Mouse (Mus musculus): ENCODE results near the gene Rbm46. TPM values are rescaled to one million over a fixed set of nuclear protein-coding genes. Genes with fewer than 3 reads are reported as not detected.

The Rbm46 gene
- polyA plus RNA-seq (2014; fragmentation: Nextera tagmentation; extraction: Ambion mirVana), result 8.6 and 9.0 TPM in 2 replicates

DNA sequence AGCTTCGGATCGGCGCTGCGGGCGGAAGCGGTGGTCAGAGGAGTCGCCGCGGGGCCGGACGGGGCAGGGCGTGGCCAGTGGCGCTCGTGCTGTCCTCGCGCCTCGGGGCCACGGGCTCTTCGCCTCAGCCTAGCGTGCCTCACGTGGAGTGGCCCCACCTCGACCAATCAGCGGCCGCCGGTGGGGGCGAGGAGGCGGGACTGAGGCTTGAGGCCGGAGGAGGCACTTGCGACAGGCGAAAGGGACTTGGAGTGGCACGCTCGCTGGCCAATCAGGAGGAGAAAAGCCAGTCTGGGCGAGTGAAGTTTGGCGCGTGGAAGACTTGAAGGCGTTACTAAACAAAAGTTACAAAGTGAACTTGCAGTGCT, at the start of gene Rbm46:
Gene Rbm46, minus strand, starts transcription at position 112 of the 368 bp plus-strand sequence.
- H3K9ac ChIP-seq (replicated peaks; ENCODE audit: low read depth, low read length), result no peak within 1 kb of the TSS; the same call in 1 of the 2 replicates
- no peaks in the 10 kb centered on the region for H3K36me3 ChIP-seq (ENCODE audit: control insufficient read depth, insufficient read depth, low read length)
- ATAC-seq (ENCODE audit: insufficient number of reproducible peaks, insufficient read depth, low FRiP score, low read depth), result peak; percentile 92
- no peak within 1 kb of the TSS for H3K27ac ChIP-seq (ENCODE audit: low read length)
- 0 out of 2 replicates have a peak, but pooled peaks cover 3% of the 10 kb centered on the region for H3K27me3 ChIP-seq (ENCODE audit: control insufficient read depth, insufficient read depth, low read length)
- H3K4me3 ChIP-seq (ENCODE audit: low read depth, low read length), result peak within 1 kb of the TSS; percentile 38
- H3K4me2 ChIP-seq (replicated peaks; ENCODE audit: low read depth, low read length), result peak within 1 kb of the TSS; percentile 59
- no peaks in the 10 kb centered on the region for H3K4me1 ChIP-seq (ENCODE audit: control insufficient read depth, insufficient read depth, low read length)
- H3K9me3 ChIP-seq (ENCODE audit: control insufficient read depth, low read depth, low read length), result no peaks in the 10 kb centered on the region
- 16% methylated on average over 36 of the region's 36 CpGs for WGBS

GRCm38 (mm10) chr3:82915632-82916031, 39.3 kb upstream of the Rbm46 start:
- H3K4me1 ChIP-seq (ENCODE audit: control insufficient read depth, insufficient read depth, low read length), result no peaks in the 10 kb centered on the region
- no peak for ATAC-seq (ENCODE audit: insufficient number of reproducible peaks, insufficient read depth, low FRiP score, low read depth)
- no peak overlapping the region for H3K9ac ChIP-seq (replicated peaks; ENCODE audit: low read depth, low read length)
- WGBS, result 31% methylated on average over 1 of the region's 1 CpGs
- no peak overlapping the region for H3K4me3 ChIP-seq (ENCODE audit: low read depth, low read length)
- H3K9me3 ChIP-seq (ENCODE audit: control insufficient read depth, low read depth, low read length), result no peaks in the 10 kb centered on the region
- no peaks in the 10 kb centered on the region for H3K27me3 ChIP-seq (ENCODE audit: control insufficient read depth, insufficient read depth, low read length)
- no peak overlapping the region for H3K27ac ChIP-seq (ENCODE audit: low read length)
- H3K4me2 ChIP-seq (replicated peaks; ENCODE audit: low read depth, low read length), result no peak overlapping the region
- no peaks in the 10 kb centered on the region for H3K36me3 ChIP-seq (ENCODE audit: control insufficient read depth, insufficient read depth, low read length)

GRCm38 (mm10) chr3:82908671-82909070, 32.4 kb upstream of the Rbm46 start:
- Histone ChIP-seq H3K27ac (ENCODE audit: low read length) (no peak overlapping the region), H3K9ac (replicated peaks; ENCODE audit: low read depth, low read length) (no peak overlapping the region), H3K4me1 (ENCODE audit: control insufficient read depth, insufficient read depth, low read length) (no peaks in the 10 kb centered on the region), H3K27me3 (ENCODE audit: control insufficient read depth, insufficient read depth, low read length) (0 out of 2 replicates have a peak, but pooled peaks cover 3% of the 10 kb centered on the region), H3K9me3 (ENCODE audit: control insufficient read depth, low read depth, low read length) (no peaks in the 10 kb centered on the region), H3K4me2 (replicated peaks; ENCODE audit: low read depth, low read length) (no peak overlapping the region), H3K4me3 (ENCODE audit: low read depth, low read length) (no peak overlapping the region), H3K36me3 (ENCODE audit: control insufficient read depth, insufficient read depth, low read length) (no peaks in the 10 kb centered on the region)
- WGBS, result 92% methylated on average over 2 of the region's 2 CpGs
- no peak for ATAC-seq (ENCODE audit: insufficient number of reproducible peaks, insufficient read depth, low FRiP score, low read depth)

- no peak for ATAC-seq (ENCODE audit: insufficient number of reproducible peaks, insufficient read depth, low FRiP score, low read depth)
- Histone ChIP-seq H3K27me3 (ENCODE audit: control insufficient read depth, insufficient read depth, low read length) (peaks cover 12% of the 10 kb centered on the region), H3K27ac (ENCODE audit: low read length) (no peak overlapping the region), H3K9ac (replicated peaks; ENCODE audit: low read depth, low read length) (no peak overlapping the region), H3K9me3 (ENCODE audit: control insufficient read depth, low read depth, low read length) (no peaks in the 10 kb centered on the region), H3K4me2 (replicated peaks; ENCODE audit: low read depth, low read length) (peak overlapping the region; percentile 86), H3K4me1 (ENCODE audit: control insufficient read depth, insufficient read depth, low read length) (0 out of 2 replicates have a peak, but pooled peaks cover 5% of the 10 kb centered on the region), H3K4me3 (ENCODE audit: low read depth, low read length) (peak overlapping the region; percentile 39), H3K36me3 (ENCODE audit: control insufficient read depth, insufficient read depth, low read length) (no peaks in the 10 kb centered on the region)
- under 1% methylated on average over 31 of the region's 31 CpGs for WGBS
Observed at GRCm38 (mm10) chr3:82904211-82904908, 28.1 kb upstream of the Rbm46 start.

GRCm38 (mm10) chr3:82903613-82904205, 27.4 kb upstream of the Rbm46 start, which contains the start of gene Lrat:
Gene Lrat (minus strand): TSS chr3:82903973.
- peaks cover 12% of the 10 kb centered on the region for H3K27me3 ChIP-seq (ENCODE audit: control insufficient read depth, insufficient read depth, low read length)
- WGBS, result 2% methylated on average over 35 of the region's 35 CpGs
- H3K4me1 ChIP-seq (ENCODE audit: control insufficient read depth, insufficient read depth, low read length), result 0 out of 2 replicates have a peak, but pooled peaks cover 5% of the 10 kb centered on the region
- H3K36me3 ChIP-seq (ENCODE audit: control insufficient read depth, insufficient read depth, low read length), result no peaks in the 10 kb centered on the region
- peak within 1 kb of the TSS; percentile 86 for H3K4me2 ChIP-seq (replicated peaks; ENCODE audit: low read depth, low read length)
- no peaks in the 10 kb centered on the region for H3K9me3 ChIP-seq (ENCODE audit: control insufficient read depth, low read depth, low read length)
- H3K27ac ChIP-seq (ENCODE audit: low read length), result no peak within 1 kb of the TSS
- ATAC-seq (ENCODE audit: insufficient number of reproducible peaks, insufficient read depth, low FRiP score, low read depth), result peak; percentile 69
- H3K4me3 ChIP-seq (ENCODE audit: low read depth, low read length), result peak within 1 kb of the TSS; percentile 39
- no peak within 1 kb of the TSS for H3K9ac ChIP-seq (replicated peaks; ENCODE audit: low read depth, low read length)

- WGBS, result 21% methylated on average over 20 of the region's 20 CpGs
- H3K27ac ChIP-seq (ENCODE audit: low read length), result no peak overlapping the region
- peak; percentile 18; the same call in 1 of the 2 replicates for ATAC-seq (ENCODE audit: insufficient number of reproducible peaks, insufficient read depth, low FRiP score, low read depth)
Observed at GRCm38 (mm10) chr3:82902757-82903612, 26.7 kb upstream of the Rbm46 start.

GRCm38 (mm10) chr3:82888842-82889241, 12.6 kb upstream of the Rbm46 start:
- ATAC-seq (ENCODE audit: insufficient number of reproducible peaks, insufficient read depth, low FRiP score, low read depth), result no peak
- H3K9ac ChIP-seq (replicated peaks; ENCODE audit: low read depth, low read length), result no peak overlapping the region
- no peaks in the 10 kb centered on the region for H3K27me3 ChIP-seq (ENCODE audit: control insufficient read depth, insufficient read depth, low read length)
- H3K36me3 ChIP-seq (ENCODE audit: control insufficient read depth, insufficient read depth, low read length), result no peaks in the 10 kb centered on the region
- WGBS, result 20% methylated on average over 2 of the region's 2 CpGs
- no peak overlapping the region for H3K4me2 ChIP-seq (replicated peaks; ENCODE audit: low read depth, low read length)
- no peaks in the 10 kb centered on the region for H3K9me3 ChIP-seq (ENCODE audit: control insufficient read depth, low read depth, low read length)
- no peak overlapping the region for H3K27ac ChIP-seq (ENCODE audit: low read length)
- no peaks in the 10 kb centered on the region for H3K4me1 ChIP-seq (ENCODE audit: control insufficient read depth, insufficient read depth, low read length)
- no peak overlapping the region for H3K4me3 ChIP-seq (ENCODE audit: low read depth, low read length)

More at GRCm38 (mm10) chr3:82902757-82903612, 26.7 kb upstream of the Rbm46 start:
- no peaks in the 10 kb centered on the region for H3K36me3 ChIP-seq (ENCODE audit: control insufficient read depth, insufficient read depth, low read length)
- H3K4me2 ChIP-seq (replicated peaks; ENCODE audit: low read depth, low read length), result peak overlapping the region; percentile 86
- peak overlapping the region; percentile 39; the same call in 1 of the 2 replicates for H3K4me3 ChIP-seq (ENCODE audit: low read depth, low read length)
- no peaks in the 10 kb centered on the region for H3K9me3 ChIP-seq (ENCODE audit: control insufficient read depth, low read depth, low read length)
- no peak overlapping the region for H3K9ac ChIP-seq (replicated peaks; ENCODE audit: low read depth, low read length)
- 0 out of 2 replicates have a peak, but pooled peaks cover 5% of the 10 kb centered on the region for H3K4me1 ChIP-seq (ENCODE audit: control insufficient read depth, insufficient read depth, low read length)
- peaks cover 12% of the 10 kb centered on the region for H3K27me3 ChIP-seq (ENCODE audit: control insufficient read depth, insufficient read depth, low read length)

DNA sequence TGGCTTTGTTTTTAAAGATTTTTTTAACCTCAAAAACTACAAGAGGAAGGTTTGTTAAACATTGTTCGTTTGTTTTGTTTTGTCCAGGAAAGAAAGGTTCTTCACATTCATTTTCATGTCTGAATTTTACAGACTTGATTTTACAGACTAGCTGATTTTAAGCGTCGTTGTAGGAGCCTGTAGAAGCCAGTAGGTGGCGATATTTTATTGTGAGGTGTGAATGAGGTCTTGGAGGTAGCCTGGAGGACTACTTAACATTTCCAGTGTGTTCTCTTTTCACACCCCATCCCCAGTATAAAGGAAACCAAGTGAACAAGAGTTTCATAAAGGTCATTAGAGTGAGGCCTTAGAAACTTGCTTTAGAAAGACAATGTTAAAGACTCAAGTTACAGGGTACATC, 975 bp upstream of the Rbm46 start:
- ATAC-seq (ENCODE audit: insufficient number of reproducible peaks, insufficient read depth, low FRiP score, low read depth), result no peak
- Histone ChIP-seq H3K4me1 (ENCODE audit: control insufficient read depth, insufficient read depth, low read length) (no peaks in the 10 kb centered on the region), H3K9ac (replicated peaks; ENCODE audit: low read depth, low read length) (no peak overlapping the region), H3K4me2 (replicated peaks; ENCODE audit: low read depth, low read length) (no peak overlapping the region), H3K4me3 (ENCODE audit: low read depth, low read length) (no peak overlapping the region), H3K9me3 (ENCODE audit: control insufficient read depth, low read depth, low read length) (no peaks in the 10 kb centered on the region), H3K27me3 (ENCODE audit: control insufficient read depth, insufficient read depth, low read length) (0 out of 2 replicates have a peak, but pooled peaks cover 3% of the 10 kb centered on the region), H3K36me3 (ENCODE audit: control insufficient read depth, insufficient read depth, low read length) (no peaks in the 10 kb centered on the region), H3K27ac (ENCODE audit: low read length) (no peak overlapping the region)
- WGBS, result 2% methylated on average over 4 of the region's 4 CpGs
